Mouse (Mus musculus): ENCODE data around the gene Prokr1. TPM values are rescaled to one million over a fixed set of nuclear protein-coding genes. Genes with fewer than 3 reads are reported as not detected.
A peak's percentile ranks its signal among the peaks of the same experiment; 100 is the strongest.
"Not testable (repeated sequence)": the region's sequence is repeated elsewhere in the genome, so short reads cannot be mapped to it uniquely, and the experiment has no call there.

Gene Prokr1
- total RNA-seq (2021), result 1 to 10 TPM; 2.1 to 2.3 TPM
- long read RNA-seq, experiment 1, partial matches to known transcripts, result 0 of 2 reads
- long read RNA-seq, experiment 1, other reads (novel, unspliced or antisense), result 2 of 2 reads
- long read RNA-seq, experiment 2, full-length matches to known transcripts, result 3 of 3 reads
- long read RNA-seq, experiment 2, partial matches to known transcripts, result 0 of 3 reads
- long read RNA-seq, experiment 2, other reads (novel, unspliced or antisense), result 0 of 3 reads

DNA sequence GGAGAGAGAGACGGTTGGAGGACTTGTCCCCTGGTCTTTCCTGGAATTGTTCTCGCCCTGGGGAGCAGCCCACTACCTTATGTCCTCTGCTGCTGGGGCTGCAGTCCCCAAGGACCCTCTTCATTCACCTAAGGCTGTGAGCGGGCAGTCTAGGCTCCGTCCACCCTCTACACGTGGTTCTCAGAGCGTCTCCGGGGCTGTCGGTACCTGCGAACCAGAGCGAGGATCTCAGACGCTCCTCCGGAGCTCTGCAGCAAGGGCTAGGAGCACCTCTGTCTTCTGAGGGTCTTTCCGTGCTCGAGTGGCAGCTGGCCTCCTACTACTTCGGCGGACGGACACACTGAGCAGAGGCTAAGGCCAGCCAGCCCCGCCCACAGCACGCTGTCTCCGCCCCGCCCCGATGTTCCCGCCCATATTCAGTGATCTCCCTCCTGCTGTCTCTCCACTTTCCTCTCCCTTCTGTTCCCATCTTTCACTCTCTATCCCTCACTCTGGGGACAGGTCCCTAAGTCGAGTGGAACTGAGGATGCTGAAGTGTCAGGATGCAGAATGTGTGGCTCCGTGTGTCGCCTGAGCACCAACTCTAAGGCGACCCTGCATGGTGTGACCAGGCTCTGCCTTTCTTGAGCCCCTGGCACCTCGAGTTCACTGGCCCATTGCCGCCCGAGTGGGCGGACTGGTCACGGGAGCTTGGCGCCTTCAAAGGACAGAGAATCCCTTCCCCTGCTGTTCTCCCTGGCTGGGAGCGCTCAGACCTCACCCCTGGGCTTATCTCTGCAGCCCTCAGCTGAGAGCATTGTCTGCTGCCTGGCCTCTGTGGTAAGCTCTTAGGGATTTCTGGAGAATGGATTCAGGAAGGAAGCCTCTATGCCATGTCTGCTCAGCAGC is at the start of gene Prokr1:
Gene Prokr1, minus strand, starts transcription at position 350 of the 888 bp plus-strand sequence.
- DNase-seq, result peak; percentile 72

DNA sequence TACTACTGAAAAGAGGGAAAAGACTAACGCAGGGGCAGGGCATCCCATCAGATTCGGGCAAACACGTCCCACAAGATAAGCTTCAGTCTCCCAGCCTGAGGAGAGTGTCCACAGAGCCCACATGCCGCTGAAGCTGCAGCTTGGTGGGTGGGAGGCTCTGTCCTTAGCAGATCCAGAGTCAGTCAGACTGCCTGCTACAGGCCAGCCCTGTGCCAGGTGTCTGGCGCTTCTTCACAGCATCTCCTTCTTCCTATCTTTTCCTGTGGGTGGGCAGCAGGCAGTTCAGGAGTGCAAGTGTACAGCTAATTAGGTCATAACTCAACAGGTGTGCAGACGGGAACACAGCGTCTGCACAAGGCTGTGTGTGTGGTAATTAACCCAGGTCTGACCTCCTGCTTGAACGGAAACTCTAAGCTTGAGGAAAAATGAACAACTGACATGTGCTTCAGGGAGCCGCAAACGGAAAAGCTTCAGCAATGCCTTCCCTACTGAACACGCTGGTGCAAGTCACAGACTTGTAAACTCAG is 47.7 kb upstream of the Prokr1 start:
- DNase-seq, result no peak

DNA sequence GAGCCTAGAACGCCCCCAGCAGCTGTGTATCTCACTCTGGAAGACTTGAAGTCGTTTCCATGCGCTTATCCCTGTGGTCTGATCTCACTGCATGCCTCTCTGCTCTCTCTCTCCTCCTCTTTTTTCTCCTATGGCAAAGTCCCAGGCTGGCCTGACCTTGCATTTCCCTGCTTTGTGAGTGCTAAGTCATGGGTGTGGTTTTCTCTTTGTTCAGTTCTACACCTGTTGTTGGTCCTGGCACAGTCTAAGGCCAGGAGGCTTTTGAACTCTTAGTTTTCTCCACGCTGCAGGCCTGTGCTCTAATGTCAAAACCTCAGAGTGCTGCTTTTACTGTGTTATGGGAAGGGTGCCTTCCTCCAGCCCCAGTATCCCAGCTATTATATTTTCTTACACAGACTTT is 41.6 kb upstream of the Prokr1 start:
- DNase-seq, result no peak

DNA sequence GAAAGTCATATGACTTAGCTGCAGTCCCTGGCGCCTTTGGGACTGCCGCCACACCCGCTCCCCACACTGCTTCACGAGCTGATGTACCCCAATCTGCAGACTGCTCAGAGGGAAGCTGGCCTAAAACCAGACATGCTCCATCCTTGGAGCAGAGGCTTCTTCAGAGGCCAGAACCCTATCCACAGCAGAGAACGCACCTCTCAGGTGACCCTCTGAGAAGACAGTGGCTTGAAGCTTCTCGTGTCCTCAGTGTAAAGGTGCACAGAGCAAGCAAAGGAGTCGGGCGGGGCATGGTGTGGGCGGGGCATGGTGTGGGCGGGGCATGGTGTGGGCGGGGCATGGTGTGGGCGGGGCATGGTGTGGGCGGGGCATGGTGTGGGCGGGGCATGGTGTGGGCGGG is 38.4 kb upstream of the Prokr1 start:
- DNase-seq, result not testable (repeated sequence)

- no peak for DNase-seq
Measured at GRCm38 (mm10) chr6:87623151-87623550, 32.6 kb upstream of the Prokr1 start.

DNA sequence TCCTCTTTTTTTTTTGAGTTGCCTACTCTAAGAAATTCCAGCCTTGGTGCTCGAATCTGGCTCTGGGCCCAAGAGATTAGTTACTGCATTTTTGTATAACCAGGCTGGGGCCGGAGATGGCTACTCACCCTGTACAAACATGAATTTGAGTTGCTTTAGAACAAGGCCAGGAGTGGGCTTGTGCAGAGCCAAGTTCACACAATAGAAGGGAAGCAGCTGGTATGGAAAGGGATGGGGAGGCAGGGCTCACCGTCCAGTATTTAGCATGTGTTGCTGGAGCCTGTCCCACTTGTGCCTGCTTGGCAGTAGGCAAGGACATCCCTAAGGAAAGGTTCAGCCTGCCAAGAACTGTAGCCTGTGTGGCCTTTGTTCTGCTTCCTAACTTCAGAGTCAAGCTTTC is 30.7 kb upstream of the Prokr1 start:
- peak; percentile 16 for DNase-seq

- DNase-seq, result no peak
Measured at GRCm38 (mm10) chr6:87618021-87618420, 27.5 kb upstream of the Prokr1 start.

DNA sequence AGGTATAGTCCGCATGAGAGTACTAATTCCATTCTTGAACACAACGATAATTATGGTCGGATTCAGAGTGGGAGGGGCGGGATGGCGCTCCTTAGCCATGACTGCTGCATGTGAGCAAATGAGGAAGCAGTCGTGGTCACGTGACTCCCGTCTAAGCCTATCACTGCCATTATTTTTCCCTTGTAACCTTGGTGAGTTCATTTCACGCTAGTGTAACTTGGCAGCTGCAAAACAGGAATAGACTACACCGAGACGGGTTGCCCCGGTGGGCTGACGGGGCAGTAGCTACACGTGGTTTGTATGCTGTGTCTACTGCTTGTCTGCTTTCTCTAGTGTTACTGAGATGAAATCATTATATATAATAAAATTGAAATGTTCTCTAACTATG is 25.1 kb upstream of the Prokr1 start:
- DNase-seq, result no peak

- peak; percentile 14 for DNase-seq
Measured at GRCm38 (mm10) chr6:87614794-87615695, 24.5 kb upstream of the Prokr1 start.

DNA sequence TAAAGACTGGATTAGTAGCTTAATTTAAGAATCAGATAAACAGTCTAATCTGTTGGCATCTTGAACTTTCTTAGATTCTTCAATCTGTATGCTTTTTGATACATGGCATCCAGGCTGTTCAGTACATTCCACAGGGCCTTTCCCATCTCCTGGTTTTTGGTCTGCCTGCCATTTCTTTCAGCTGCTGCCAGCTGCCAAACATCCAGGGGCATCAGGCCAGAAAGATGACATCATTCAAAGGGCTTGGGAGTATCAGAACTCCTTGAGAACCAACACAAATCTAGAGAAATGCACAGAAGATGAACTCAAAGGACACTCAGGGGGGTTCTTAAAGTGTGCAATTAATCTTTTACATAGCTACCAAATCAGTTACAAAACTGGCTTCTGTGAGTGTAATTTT is 9.3 kb upstream of the Prokr1 start:
- peak; percentile 27 for DNase-seq

DNA sequence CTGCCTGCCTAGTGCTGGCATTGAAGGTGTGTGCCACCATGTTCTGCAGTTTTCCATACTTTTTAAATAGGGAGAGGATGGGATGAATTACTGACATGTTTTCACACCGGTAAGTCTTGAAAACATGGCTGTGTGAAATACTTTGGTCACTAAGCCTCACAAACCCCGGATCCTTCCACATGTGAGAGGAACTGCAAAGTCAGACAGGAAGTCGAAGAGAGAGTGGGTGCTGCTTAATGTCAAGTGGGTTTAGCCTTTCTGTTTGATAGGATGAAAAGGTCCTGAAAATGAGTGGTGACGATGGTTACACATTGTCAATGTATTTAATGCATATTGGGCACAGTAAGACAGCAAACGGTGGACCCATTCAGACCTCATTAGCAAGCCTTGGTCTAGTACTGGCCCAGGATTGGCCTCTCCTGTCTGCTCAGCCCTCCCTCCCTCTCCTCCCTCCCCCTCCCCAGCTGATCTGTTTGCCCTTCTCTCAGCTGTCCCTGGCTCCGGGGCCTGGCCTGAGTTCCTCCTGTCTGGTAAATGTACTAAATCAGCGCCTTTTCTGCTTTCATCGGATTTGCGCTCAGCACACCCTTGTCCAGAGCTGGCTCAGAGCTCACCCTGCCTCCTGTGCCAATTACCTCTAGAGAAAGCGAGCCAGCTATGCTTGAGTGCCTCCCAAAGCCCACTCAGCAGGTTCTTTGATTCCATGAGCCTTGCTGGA is 6.7 kb upstream of the Prokr1 start:
- DNase-seq, result peak; percentile 24

DNA sequence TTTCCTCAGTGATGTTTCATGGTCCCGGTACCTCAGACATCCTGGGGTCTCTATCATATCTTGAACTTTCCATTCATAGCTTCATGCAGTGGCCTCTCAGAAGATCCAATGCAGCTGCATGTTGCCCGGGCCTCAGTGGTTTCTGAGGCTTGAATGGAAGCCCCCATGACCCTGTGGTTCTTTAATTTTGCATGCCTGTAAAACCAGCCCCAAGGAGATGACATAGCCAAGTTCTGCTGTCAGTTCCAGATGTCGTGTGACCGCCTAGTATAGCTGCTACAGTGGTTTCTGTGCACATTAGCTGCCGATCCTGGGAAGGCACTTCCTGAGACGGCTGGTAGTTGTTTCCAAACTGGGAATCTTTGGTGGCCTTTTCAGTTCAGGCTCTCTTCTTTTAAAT is 3.6 kb upstream of the Prokr1 start:
- no peak for DNase-seq

DNA sequence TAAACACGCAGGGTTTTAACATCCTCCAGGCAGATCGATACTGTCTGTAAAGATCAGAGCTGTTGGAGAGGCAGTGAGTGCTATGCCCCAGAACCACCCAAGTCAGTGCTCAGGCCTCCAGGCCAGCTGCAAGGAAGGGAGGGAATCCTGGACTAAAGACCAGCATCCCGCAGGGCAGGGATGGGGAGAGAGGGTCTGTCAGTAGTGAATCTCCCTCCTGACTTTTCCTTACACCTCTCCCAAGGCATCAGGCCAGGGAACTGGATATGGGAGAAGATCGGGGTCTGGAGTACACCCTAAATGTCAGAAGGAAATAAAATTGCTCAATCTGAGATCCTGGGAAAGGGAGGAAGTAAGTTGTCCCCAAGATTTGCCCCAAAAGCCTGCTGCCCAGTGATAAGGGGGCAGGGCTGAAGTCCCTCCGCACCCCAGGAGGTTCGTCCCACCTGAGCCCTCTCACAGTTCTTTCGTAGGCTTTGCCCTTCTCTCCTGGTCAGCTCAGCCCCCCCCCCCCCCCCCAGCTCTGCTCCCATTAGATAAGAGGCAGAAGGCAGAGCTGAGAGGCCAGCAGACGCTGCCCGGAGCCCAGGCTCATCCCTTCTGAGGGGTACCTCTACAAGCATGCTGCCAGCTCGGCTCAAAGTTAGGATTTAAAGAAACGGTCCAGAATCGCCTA is 687 bp downstream of the Prokr1 start:
- no peak for DNase-seq

- no peak for DNase-seq
Measured at GRCm38 (mm10) chr6:87583991-87584390, 6.6 kb downstream of the Prokr1 start.

GRCm38 (mm10) chr6:87583183-87583611 is 7.3 kb downstream of the Prokr1 start:
- no peak for DNase-seq

GRCm38 (mm10) chr6:87582456-87582855 is 8.1 kb downstream of the Prokr1 start:
- DNase-seq, result peak; percentile 55

GRCm38 (mm10) chr6:87581581-87581980 is 9.0 kb downstream of the Prokr1 start:
- no peak for DNase-seq

DNA sequence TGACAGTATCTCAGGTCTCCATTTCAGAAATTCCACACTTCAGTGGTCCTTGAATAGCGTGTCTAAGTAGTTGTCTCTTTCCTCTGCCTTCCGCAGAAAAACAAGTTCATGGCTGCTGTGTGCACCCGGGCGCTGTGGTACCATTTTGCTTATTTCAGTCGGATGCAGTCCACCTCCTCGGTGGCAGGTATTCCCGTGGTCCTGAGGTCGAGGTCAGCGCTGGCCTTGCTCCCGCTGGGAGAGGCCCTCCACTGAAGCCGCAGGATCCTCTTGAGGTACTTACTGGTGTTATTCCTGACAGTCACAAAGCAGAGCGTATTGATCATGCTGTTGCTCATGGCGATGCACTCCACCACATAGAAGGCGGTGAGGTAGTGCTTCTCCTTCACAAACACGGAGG is 9.5 kb downstream of the Prokr1 start:
- no peak for DNase-seq

- no peak for DNase-seq
Measured at GRCm38 (mm10) chr6:87578247-87578646, 12.3 kb downstream of the Prokr1 start.

GRCm38 (mm10) chr6:87576648-87577330 is 13.8 kb downstream of the Prokr1 start:
- no peak for DNase-seq

All from gastrocnemius, postnatal 25 days (tissue).